Mouse (Mus musculus): Measurements from ENCODE around the gene Cab39. TPM values are rescaled to one million over a fixed set of nuclear protein-coding genes. Genes with fewer than 3 reads are reported as not detected.
"Not testable (repeated sequence)": the region's sequence is repeated elsewhere in the genome, so short reads cannot be mapped to it uniquely, and the experiment has no call there.

The Cab39 gene
- polyA plus RNA-seq, 1 experiment from 2014 or later: 28.9 TPM

- peaks cover 14% of the 10 kb centered on the region; the same call in 1 of the 2 replicates for H3K4me1 ChIP-seq
- peak overlapping the region; percentile 92 for H3K9ac ChIP-seq
- peak overlapping the region; percentile 84 for H3K4me3 ChIP-seq
- peak overlapping the region; percentile 93 for H3K27ac ChIP-seq
- under 1% methylated on average over 38 of the region's 38 CpGs for WGBS
- no peaks in the 10 kb centered on the region for H3K9me3 ChIP-seq
- H3K4me2 ChIP-seq: peak overlapping the region; percentile 76
- H3K36me3 ChIP-seq: no peaks in the 10 kb centered on the region
- no peak for ATAC-seq (ENCODE audit: borderline replicate concordance, extremely low read depth, low FRiP score, low TSS enrichment)
- no peaks in the 10 kb centered on the region for H3K27me3 ChIP-seq
Observed at GRCm38 (mm10) chr1:85794106-85794771, 998 bp downstream of the Cab39 start.

GRCm38 (mm10) chr1:85795196-85795595 is 2.0 kb downstream of the Cab39 start:
- Histone ChIP-seq H3K4me3 (0 out of 2 replicates have a peak overlapping the region, but pooled peaks have one; percentile 2), H3K36me3 (no peaks in the 10 kb centered on the region), H3K27me3 (no peaks in the 10 kb centered on the region), H3K9ac (0 out of 2 replicates have a peak overlapping the region, but pooled peaks have one; percentile 10), H3K27ac (no peak overlapping the region), H3K4me2 (peak overlapping the region; percentile 39), H3K4me1 (peaks cover 14% of the 10 kb centered on the region; the same call in 1 of the 2 replicates), H3K9me3 (no peaks in the 10 kb centered on the region)
- ATAC-seq (ENCODE audit: borderline replicate concordance, extremely low read depth, low FRiP score, low TSS enrichment): no peak
- 54% methylated on average over 3 of the region's 3 CpGs for WGBS

- H3K27me3 ChIP-seq: no peaks in the 10 kb centered on the region
- H3K4me3 ChIP-seq: no peak overlapping the region
- no peak overlapping the region for H3K4me2 ChIP-seq
- peaks cover 9% of the 10 kb centered on the region; the same call in 1 of the 2 replicates for H3K4me1 ChIP-seq
- H3K27ac ChIP-seq: no peak overlapping the region
- ATAC-seq (ENCODE audit: borderline replicate concordance, extremely low read depth, low FRiP score, low TSS enrichment): no peak
- H3K36me3 ChIP-seq: no peaks in the 10 kb centered on the region
- WGBS: 55% methylated on average over 1 of the region's 1 CpGs
- H3K9me3 ChIP-seq: no peaks in the 10 kb centered on the region
- no peak overlapping the region for H3K9ac ChIP-seq
Observed at GRCm38 (mm10) chr1:85799776-85800175, 6.5 kb downstream of the Cab39 start.

GRCm38 (mm10) chr1:85802517-85802916 is 9.3 kb downstream of the Cab39 start:
- no peak overlapping the region for H3K9ac ChIP-seq
- no peaks in the 10 kb centered on the region for H3K4me1 ChIP-seq
- no peaks in the 10 kb centered on the region for H3K36me3 ChIP-seq
- H3K27ac ChIP-seq: no peak overlapping the region
- no peak for ATAC-seq (ENCODE audit: borderline replicate concordance, extremely low read depth, low FRiP score, low TSS enrichment)
- H3K4me3 ChIP-seq: no peak overlapping the region
- no peak overlapping the region for H3K4me2 ChIP-seq
- 91% methylated on average over 1 of the region's 1 CpGs for WGBS
- no peaks in the 10 kb centered on the region for H3K9me3 ChIP-seq
- no peaks in the 10 kb centered on the region for H3K27me3 ChIP-seq

GRCm38 (mm10) chr1:85804551-85804950 is 11.3 kb downstream of the Cab39 start:
- Histone ChIP-seq H3K9me3 (no peaks in the 10 kb centered on the region), H3K27me3 (no peaks in the 10 kb centered on the region), H3K9ac (no peak overlapping the region), H3K4me1 (peaks cover 12% of the 10 kb centered on the region), H3K4me3 (no peak overlapping the region), H3K4me2 (no peak overlapping the region), H3K27ac (no peak overlapping the region), H3K36me3 (no peaks in the 10 kb centered on the region)
- no peak for ATAC-seq (ENCODE audit: borderline replicate concordance, extremely low read depth, low FRiP score, low TSS enrichment)
- 86% methylated on average over 8 of the region's 8 CpGs for whole genome bisulfite sequencing

GRCm38 (mm10) chr1:85809256-85809655 is 16.0 kb downstream of the Cab39 start:
- 59% methylated on average over 4 of the region's 4 CpGs for WGBS
- Histone ChIP-seq H3K36me3 (no peaks in the 10 kb centered on the region), H3K9ac (no peak overlapping the region), H3K4me2 (no peak overlapping the region), H3K4me3 (no peak overlapping the region), H3K9me3 (no peaks in the 10 kb centered on the region), H3K27ac (peak overlapping the region; percentile 60), H3K4me1 (peaks cover 27% of the 10 kb centered on the region), H3K27me3 (no peaks in the 10 kb centered on the region)
- ATAC-seq (ENCODE audit: borderline replicate concordance, extremely low read depth, low FRiP score, low TSS enrichment): no peak

- no peaks in the 10 kb centered on the region for H3K9me3 ChIP-seq
- no peak overlapping the region for H3K9ac ChIP-seq
- H3K4me1 ChIP-seq: peaks cover 27% of the 10 kb centered on the region
- H3K27ac ChIP-seq: peak overlapping the region; percentile 60
- H3K4me3 ChIP-seq: no peak overlapping the region
- H3K4me2 ChIP-seq: no peak overlapping the region
- no peak for ATAC-seq (ENCODE audit: borderline replicate concordance, extremely low read depth, low FRiP score, low TSS enrichment)
- 54% methylated on average over 2 of the region's 2 CpGs for WGBS
- H3K36me3 ChIP-seq: no peaks in the 10 kb centered on the region
- no peaks in the 10 kb centered on the region for H3K27me3 ChIP-seq
Observed at GRCm38 (mm10) chr1:85810343-85810742, 17.1 kb downstream of the Cab39 start.

- H3K27ac ChIP-seq: peak overlapping the region; percentile 60
- WGBS: 39% methylated on average over 2 of the region's 2 CpGs
Observed at GRCm38 (mm10) chr1:85810787-85811186, 17.5 kb downstream of the Cab39 start.

GRCm38 (mm10) chr1:85814213-85814612 is 21.0 kb downstream of the Cab39 start:
- H3K9ac ChIP-seq; ATAC-seq (ENCODE audit: borderline replicate concordance, extremely low read depth, low FRiP score, low TSS enrichment); H3K27ac ChIP-seq; H3K4me3 ChIP-seq; H3K9me3 ChIP-seq; H3K27me3 ChIP-seq; H3K36me3 ChIP-seq; H3K4me2 ChIP-seq: not testable (repeated sequence)
- peaks cover 18% of the 10 kb centered on the region for H3K4me1 ChIP-seq

More at GRCm38 (mm10) chr1:85810787-85811186, 17.5 kb downstream of the Cab39 start:
- H3K27me3 ChIP-seq: no peaks in the 10 kb centered on the region
- no peak overlapping the region for H3K4me2 ChIP-seq
- H3K4me3 ChIP-seq: no peak overlapping the region
- no peak overlapping the region for H3K9ac ChIP-seq
- ATAC-seq (ENCODE audit: borderline replicate concordance, extremely low read depth, low FRiP score, low TSS enrichment): no peak
- no peaks in the 10 kb centered on the region for H3K9me3 ChIP-seq
- H3K4me1 ChIP-seq: peaks cover 27% of the 10 kb centered on the region
- H3K36me3 ChIP-seq: no peaks in the 10 kb centered on the region

GRCm38 (mm10) chr1:85818121-85818520 is 24.9 kb downstream of the Cab39 start:
- Histone ChIP-seq H3K4me3 (no peak overlapping the region), H3K27me3 (no peaks in the 10 kb centered on the region), H3K9me3 (no peaks in the 10 kb centered on the region), H3K4me1 (0 out of 2 replicates have a peak, but pooled peaks cover 3% of the 10 kb centered on the region), H3K27ac (no peak overlapping the region), H3K4me2 (no peak overlapping the region), H3K36me3 (peaks cover 26% of the 10 kb centered on the region), H3K9ac (no peak overlapping the region)
- WGBS: 87% methylated on average over 6 of the region's 6 CpGs
- ATAC-seq (ENCODE audit: borderline replicate concordance, extremely low read depth, low FRiP score, low TSS enrichment): no peak

- ATAC-seq (ENCODE audit: borderline replicate concordance, extremely low read depth, low FRiP score, low TSS enrichment): no peak
- H3K4me3 ChIP-seq: no peak overlapping the region
- no peaks in the 10 kb centered on the region for H3K27me3 ChIP-seq
- H3K4me1 ChIP-seq: no peaks in the 10 kb centered on the region
- H3K9ac ChIP-seq: no peak overlapping the region
- WGBS: 89% methylated on average over 1 of the region's 1 CpGs
- H3K4me2 ChIP-seq: no peak overlapping the region
- H3K9me3 ChIP-seq: no peaks in the 10 kb centered on the region
- no peak overlapping the region for H3K27ac ChIP-seq
- H3K36me3 ChIP-seq: peaks cover 28% of the 10 kb centered on the region
Observed at GRCm38 (mm10) chr1:85819695-85820094, 26.5 kb downstream of the Cab39 start.

GRCm38 (mm10) chr1:85822239-85822638 is 29.0 kb downstream of the Cab39 start:
- no peak for ATAC-seq (ENCODE audit: borderline replicate concordance, extremely low read depth, low FRiP score, low TSS enrichment)
- WGBS: 84% methylated on average over 8 of the region's 8 CpGs
- H3K9ac ChIP-seq: no peak overlapping the region
- H3K36me3 ChIP-seq: peaks cover 28% of the 10 kb centered on the region
- no peak overlapping the region for H3K4me2 ChIP-seq
- H3K9me3 ChIP-seq: no peaks in the 10 kb centered on the region
- H3K4me3 ChIP-seq: no peak overlapping the region
- no peaks in the 10 kb centered on the region for H3K4me1 ChIP-seq
- no peaks in the 10 kb centered on the region for H3K27me3 ChIP-seq
- H3K27ac ChIP-seq: no peak overlapping the region
